Mouse (Mus musculus): ENCODE results near the gene Il31ra. TPM values are rescaled to one million over a fixed set of nuclear protein-coding genes. Genes with fewer than 3 reads are reported as not detected.

The Il31ra gene
- total RNA-seq, 1 experiment = not detected

DNA sequence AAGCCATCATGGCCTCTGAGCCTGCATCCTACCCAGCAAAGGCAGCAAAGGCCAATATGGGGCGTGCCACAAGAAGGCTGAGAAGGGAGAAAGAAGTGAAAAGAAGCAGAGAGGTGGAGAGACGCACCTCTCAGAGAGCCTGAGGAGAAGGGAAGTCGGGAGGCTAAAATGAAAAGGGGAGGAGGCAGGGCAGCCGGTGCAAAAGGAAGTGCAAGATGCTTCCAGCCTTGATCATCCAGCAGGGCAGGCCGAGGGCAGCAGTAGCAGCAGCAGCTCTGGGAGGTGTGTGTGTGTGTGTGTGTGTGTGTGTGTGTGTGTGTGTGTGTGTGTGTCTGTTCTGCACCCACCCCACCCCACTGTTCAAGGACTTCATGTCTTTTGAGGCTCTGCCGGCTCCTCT lies 71.9 kb downstream of the Il31ra start:
- Histone ChIP-seq H3K27ac (ENCODE audit: insufficient read depth, low read depth, low read length, poor library complexity, severe bottlenecking) (no peak overlapping the region), H3K4me3 (ENCODE audit: insufficient read depth in 1 of 2, low read depth in 1 of 2, low read length in 2 of 2, poor library complexity in 1 of 2, severe bottlenecking in 1 of 2) (no peak overlapping the region), H3K9ac (ENCODE audit: insufficient read depth, low read depth, low read length, poor library complexity, severe bottlenecking) (no peak overlapping the region), H3K36me3 (ENCODE audit: control insufficient read depth, insufficient read depth, low read length, poor library complexity, severe bottlenecking) (no peaks in the 10 kb centered on the region), H3K9me3 (ENCODE audit: control insufficient read depth, insufficient read depth, low read depth, low read length) (0 out of 2 replicates have a peak, but pooled peaks cover 2% of the 10 kb centered on the region), H3K4me1 (ENCODE audit: control insufficient read depth in 2 of 2, insufficient read depth in 2 of 2, low read length in 2 of 2, poor library complexity in 1 of 2) (no peaks in the 10 kb centered on the region)
- DNase-seq (ENCODE audit: low read depth, low spot score) = no peak
- in situ Hi-C loops (cut with MboI; ENCODE audit: low sequenced_read_pairs in 2 of 2, unreplicated experiment in 2 of 2) = loop anchor here in 1 of 2 experiments (10.0 kb wide), 1 partner anchor 247 kb away; no protein-coding TSS in a partner anchor
- TF ChIP-seq MAFK (IDR thresholded peaks at IDR 0.05; ENCODE audit: insufficient read depth, low read depth, low read length) (no peak), HCFC1 (IDR thresholded peaks at IDR 0.05; ENCODE audit: borderline replicate concordance, insufficient read depth, low read length) (no peak)

DNA sequence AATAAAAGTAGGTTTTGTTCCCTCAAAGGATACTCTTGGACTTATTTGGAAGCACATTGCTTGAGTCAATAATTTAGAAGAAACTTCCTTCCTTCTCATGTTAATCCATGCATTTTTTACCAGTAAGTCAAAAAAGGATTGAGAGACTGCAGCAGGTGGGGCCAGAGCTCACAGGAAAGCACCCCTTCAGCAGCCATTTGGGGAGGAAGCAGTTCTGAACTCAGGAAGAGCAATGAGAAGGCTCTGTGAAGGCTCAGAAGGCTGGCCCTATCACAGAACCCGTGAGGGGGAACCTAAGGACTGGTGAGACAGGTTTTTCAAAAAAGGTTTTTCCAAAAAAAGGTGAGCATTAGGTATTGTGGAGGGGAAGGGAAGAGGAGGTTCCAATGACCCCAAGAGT lies 79.6 kb downstream of the Il31ra start:
- no peak for DNase-seq (ENCODE audit: low read depth, low spot score)
- Histone ChIP-seq H3K36me3 (ENCODE audit: control insufficient read depth, insufficient read depth, low read length, poor library complexity, severe bottlenecking) (no peaks in the 10 kb centered on the region), H3K9ac (ENCODE audit: insufficient read depth, low read depth, low read length, poor library complexity, severe bottlenecking) (no peak overlapping the region), H3K27ac (ENCODE audit: insufficient read depth, low read depth, low read length, poor library complexity, severe bottlenecking) (no peak overlapping the region), H3K4me3 (ENCODE audit: insufficient read depth in 1 of 2, low read depth in 1 of 2, low read length in 2 of 2, poor library complexity in 1 of 2, severe bottlenecking in 1 of 2) (no peak overlapping the region), H3K9me3 (ENCODE audit: control insufficient read depth, insufficient read depth, low read depth, low read length) (0 out of 2 replicates have a peak, but pooled peaks cover 2% of the 10 kb centered on the region), H3K4me1 (ENCODE audit: control insufficient read depth in 2 of 2, insufficient read depth in 2 of 2, low read length in 2 of 2, poor library complexity in 1 of 2) (no peaks in the 10 kb centered on the region)
- in situ Hi-C loops (cut with MboI; ENCODE audit: low sequenced_read_pairs in 2 of 2, unreplicated experiment in 2 of 2) = no loop called here
- TF ChIP-seq MAFK (IDR thresholded peaks at IDR 0.05; ENCODE audit: insufficient read depth, low read depth, low read length) = no peak
- no peak for TF ChIP-seq HCFC1 (IDR thresholded peaks at IDR 0.05; ENCODE audit: borderline replicate concordance, insufficient read depth, low read length)
- TF ChIP-seq ZC3H11A (IDR thresholded peaks at IDR 0.05; ENCODE audit: borderline replicate concordance, low read depth, low read length) = no peak
- TF ChIP-seq ZNF384 (IDR thresholded peaks at IDR 0.05; ENCODE audit: low read depth, low read length) = no peak
- TF ChIP-seq CHD2 (IDR thresholded peaks at IDR 0.05; ENCODE audit: low read depth, low read length) = no peak

DNA sequence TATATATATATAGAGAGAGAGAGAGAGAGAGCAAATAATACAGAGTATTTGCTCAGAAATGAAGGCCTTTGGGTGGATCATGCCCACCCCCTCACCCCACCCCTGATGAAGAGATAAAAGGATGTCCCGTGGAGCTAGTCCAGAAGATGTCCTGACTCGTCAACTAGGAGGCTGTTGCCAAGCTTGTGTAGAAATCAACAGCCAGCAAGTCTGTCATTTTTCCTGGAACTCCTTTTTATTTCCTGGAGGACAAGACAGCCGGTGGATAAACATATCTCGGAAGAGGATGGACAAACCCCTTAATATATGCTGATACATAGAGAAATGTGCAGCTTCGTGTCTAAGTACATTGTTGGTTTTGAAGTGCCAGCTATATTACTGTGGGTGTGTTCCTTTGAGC lies 81.3 kb downstream of the Il31ra start:
- no peak for TF ChIP-seq HCFC1 (IDR thresholded peaks at IDR 0.05; ENCODE audit: borderline replicate concordance, insufficient read depth, low read length)
- TF ChIP-seq MAFK (IDR thresholded peaks at IDR 0.05; ENCODE audit: insufficient read depth, low read depth, low read length) = no peak
- Histone ChIP-seq H3K9ac (ENCODE audit: insufficient read depth, low read depth, low read length, poor library complexity, severe bottlenecking) (no peak overlapping the region), H3K36me3 (ENCODE audit: control insufficient read depth, insufficient read depth, low read length, poor library complexity, severe bottlenecking) (peaks cover 1% of the 10 kb centered on the region; the same call in 1 of the 2 replicates), H3K27ac (ENCODE audit: insufficient read depth, low read depth, low read length, poor library complexity, severe bottlenecking) (no peak overlapping the region), H3K4me1 (ENCODE audit: control insufficient read depth in 2 of 2, insufficient read depth in 2 of 2, low read length in 2 of 2, poor library complexity in 1 of 2) (no peaks in the 10 kb centered on the region), H3K4me3 (ENCODE audit: insufficient read depth in 1 of 2, low read depth in 1 of 2, low read length in 2 of 2, poor library complexity in 1 of 2, severe bottlenecking in 1 of 2) (no peak overlapping the region), H3K9me3 (ENCODE audit: control insufficient read depth, insufficient read depth, low read depth, low read length) (no peaks in the 10 kb centered on the region)
- DNase-seq (ENCODE audit: low read depth, low spot score) = no peak
- in situ Hi-C loops (cut with MboI; ENCODE audit: low sequenced_read_pairs in 2 of 2, unreplicated experiment in 2 of 2) = no loop called here

DNA sequence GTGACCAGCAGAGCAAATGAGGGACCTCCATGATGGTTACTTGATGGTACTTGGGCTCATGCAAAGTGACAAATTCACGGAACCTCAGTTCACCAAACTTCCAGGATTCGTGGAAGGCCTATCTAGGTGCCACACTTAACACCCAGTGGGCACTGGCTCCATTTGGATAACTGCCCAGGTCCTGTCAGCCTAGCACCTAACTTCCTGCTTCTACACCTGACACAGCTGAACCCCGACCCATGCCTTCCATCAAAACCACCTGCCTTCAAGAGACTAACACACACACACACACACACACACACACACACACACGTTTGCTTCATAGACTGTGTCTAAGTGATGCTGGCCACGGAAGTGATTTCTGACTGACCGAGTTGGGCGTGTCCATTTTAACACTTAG lies 82.3 kb downstream of the Il31ra start:
- DNase-seq (ENCODE audit: low read depth, low spot score) = no peak
- H3K4me1 ChIP-seq (ENCODE audit: control insufficient read depth in 2 of 2, insufficient read depth in 2 of 2, low read length in 2 of 2, poor library complexity in 1 of 2) = no peaks in the 10 kb centered on the region
- no peak overlapping the region for H3K9ac ChIP-seq (ENCODE audit: insufficient read depth, low read depth, low read length, poor library complexity, severe bottlenecking)
- in situ Hi-C loops (cut with MboI; ENCODE audit: low sequenced_read_pairs in 2 of 2, unreplicated experiment in 2 of 2) = no loop called here
- no peaks in the 10 kb centered on the region for H3K9me3 ChIP-seq (ENCODE audit: control insufficient read depth, insufficient read depth, low read depth, low read length)
- no peak overlapping the region for H3K4me3 ChIP-seq (ENCODE audit: insufficient read depth in 1 of 2, low read depth in 1 of 2, low read length in 2 of 2, poor library complexity in 1 of 2, severe bottlenecking in 1 of 2)
- no peak overlapping the region; the same call in 1 of the 2 replicates for H3K27ac ChIP-seq (ENCODE audit: insufficient read depth, low read depth, low read length, poor library complexity, severe bottlenecking)
- TF ChIP-seq CHD2 (IDR thresholded peaks at IDR 0.05; ENCODE audit: low read depth, low read length) (no peak), MAFK (IDR thresholded peaks at IDR 0.05; ENCODE audit: insufficient read depth, low read depth, low read length) (no peak), ZNF384 (IDR thresholded peaks at IDR 0.05; ENCODE audit: low read depth, low read length) (no peak), HCFC1 (IDR thresholded peaks at IDR 0.05; ENCODE audit: borderline replicate concordance, insufficient read depth, low read length) (no peak), ZC3H11A (IDR thresholded peaks at IDR 0.05; ENCODE audit: borderline replicate concordance, low read depth, low read length) (no peak)
- H3K36me3 ChIP-seq (ENCODE audit: control insufficient read depth, insufficient read depth, low read length, poor library complexity, severe bottlenecking) = peaks cover 8% of the 10 kb centered on the region

DNA sequence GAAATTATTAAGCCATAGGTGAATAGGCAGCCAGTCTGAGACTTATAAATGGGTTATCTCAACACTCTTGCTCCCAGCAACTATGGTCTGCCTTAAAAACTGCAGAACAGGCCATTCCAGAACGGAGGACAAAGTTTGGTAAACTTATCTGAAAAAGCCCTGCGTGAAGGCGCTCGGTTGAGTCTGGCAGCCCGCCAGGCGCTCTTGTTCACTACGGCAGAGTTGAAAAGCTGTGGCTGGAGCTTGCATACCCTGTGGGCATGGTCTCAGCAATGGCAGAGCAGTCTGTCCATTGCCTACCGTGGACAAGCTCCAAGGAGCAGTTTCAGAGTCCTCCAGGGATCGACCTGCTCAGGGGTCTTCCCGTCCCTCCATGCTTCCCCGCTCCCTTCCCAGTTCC lies 82.9 kb downstream of the Il31ra start:
- no peak for TF ChIP-seq ZC3H11A (IDR thresholded peaks at IDR 0.05; ENCODE audit: borderline replicate concordance, low read depth, low read length)
- no peak for TF ChIP-seq ZNF384 (IDR thresholded peaks at IDR 0.05; ENCODE audit: low read depth, low read length)
- TF ChIP-seq MAFK (IDR thresholded peaks at IDR 0.05; ENCODE audit: insufficient read depth, low read depth, low read length) = no peak
- no peak for TF ChIP-seq CHD2 (IDR thresholded peaks at IDR 0.05; ENCODE audit: low read depth, low read length)
- no peak for TF ChIP-seq HCFC1 (IDR thresholded peaks at IDR 0.05; ENCODE audit: borderline replicate concordance, insufficient read depth, low read length)
- Histone ChIP-seq H3K9me3 (ENCODE audit: control insufficient read depth, insufficient read depth, low read depth, low read length) (no peaks in the 10 kb centered on the region), H3K4me1 (ENCODE audit: control insufficient read depth in 2 of 2, insufficient read depth in 2 of 2, low read length in 2 of 2, poor library complexity in 1 of 2) (no peaks in the 10 kb centered on the region), H3K9ac (ENCODE audit: insufficient read depth, low read depth, low read length, poor library complexity, severe bottlenecking) (peak overlapping the region; percentile 31), H3K4me3 (ENCODE audit: insufficient read depth in 1 of 2, low read depth in 1 of 2, low read length in 2 of 2, poor library complexity in 1 of 2, severe bottlenecking in 1 of 2) (peak overlapping the region in 1 of 2 experiments; percentile 23; a peak in 1 of 4 replicates), H3K36me3 (ENCODE audit: control insufficient read depth, insufficient read depth, low read length, poor library complexity, severe bottlenecking) (peaks cover 13% of the 10 kb centered on the region), H3K27ac (ENCODE audit: insufficient read depth, low read depth, low read length, poor library complexity, severe bottlenecking) (no peak overlapping the region)
- in situ Hi-C loops (cut with MboI; ENCODE audit: low sequenced_read_pairs in 2 of 2, unreplicated experiment in 2 of 2) = no loop called here
- DNase-seq (ENCODE audit: low read depth, low spot score) = no peak

Data from ES-E14 (cell line).